Mouse (Mus musculus) macrophage (primary cell): ENCODE data around the gene Nup214. TPM values are rescaled to one million over a fixed set of nuclear protein-coding genes. Genes with fewer than 3 reads are reported as not detected.

Source experiments
- H3K27ac ChIP-seq: fragments of 350-480 bp; formaldehyde crosslinking; 2 replicates; pipeline ENCODE4 v1.9.0; 2021
- H3K36me3 ChIP-seq: fragments of 350-480 bp; formaldehyde crosslinking; 2 replicates; pipeline ENCODE4 v1.9.0; 2021; ENCODE audit errors: inconsistent target
- H3K4me3 ChIP-seq: fragments of 350-480 bp; formaldehyde crosslinking; 2 replicates; pipeline ENCODE4 v1.9.0; 2021; ENCODE audit errors: inconsistent target
- H3K79me2 ChIP-seq: fragments of 350-480 bp; formaldehyde crosslinking; 2 replicates; pipeline ENCODE4 v1.9.0; 2021; ENCODE audit errors: inconsistent target
- WGBS: methylation state at CpG from one replicate; pipeline ENCODE4 v1.1.7; 2026; ENCODE audit warnings: inconsistent platforms; ENCODE audit not compliant: missing documents; 5-methylcytosine and 5-hydroxymethylcytosine counted together
- polyA plus RNA-seq: library from polyadenylated mRNA; stranded (reverse); fragments of 250-400 nt; gene quantifications from 3 replicates; pipeline ENCODE4 v1.2.4, GENCODE M21; 2018; ENCODE audit warnings: inconsistent platforms

Nup214 gene
- polyA plus RNA-seq, 1 experiment from 2014 or later: 47.0 TPM

DNA sequence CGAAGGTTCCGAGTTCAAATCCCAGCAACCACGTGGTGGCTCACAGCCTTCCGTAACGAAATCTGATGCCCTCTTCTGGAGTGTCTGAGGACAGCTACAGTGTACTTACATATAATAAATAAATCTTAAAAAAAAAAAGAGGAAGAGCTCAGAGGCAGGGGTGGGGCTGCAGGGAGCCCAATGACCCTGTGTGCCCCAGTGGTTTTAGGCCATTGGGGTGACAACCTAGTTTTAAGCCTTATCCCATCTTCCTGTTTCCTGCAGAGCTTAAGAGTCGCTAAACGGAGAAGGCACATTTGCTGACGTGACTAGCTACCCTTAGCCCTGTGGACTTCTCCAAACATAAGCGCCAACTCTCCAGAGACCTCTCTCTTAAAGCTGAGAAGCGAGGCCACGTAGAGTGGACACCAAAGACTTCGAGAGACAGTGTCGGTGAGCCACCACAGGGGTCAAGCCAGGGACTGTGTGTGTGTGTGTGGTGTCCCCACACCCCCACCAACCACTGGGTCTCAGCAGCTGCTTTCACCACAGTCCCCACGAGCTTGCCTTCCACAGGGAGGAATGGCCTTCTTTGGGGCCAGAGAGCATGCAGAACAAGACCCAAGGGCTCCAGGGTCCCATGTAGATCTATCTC lies 107.2 kb downstream of the Nup214 start:
- 10% methylated on average over 13 of the region's 14 CpGs for WGBS
- Histone ChIP-seq H3K27ac (peak overlapping the region; percentile 96), H3K4me3 (peak overlapping the region; percentile 88), H3K79me2 (peaks cover 65% of the 10 kb centered on the region), H3K36me3 (no peaks in the 10 kb centered on the region)

DNA sequence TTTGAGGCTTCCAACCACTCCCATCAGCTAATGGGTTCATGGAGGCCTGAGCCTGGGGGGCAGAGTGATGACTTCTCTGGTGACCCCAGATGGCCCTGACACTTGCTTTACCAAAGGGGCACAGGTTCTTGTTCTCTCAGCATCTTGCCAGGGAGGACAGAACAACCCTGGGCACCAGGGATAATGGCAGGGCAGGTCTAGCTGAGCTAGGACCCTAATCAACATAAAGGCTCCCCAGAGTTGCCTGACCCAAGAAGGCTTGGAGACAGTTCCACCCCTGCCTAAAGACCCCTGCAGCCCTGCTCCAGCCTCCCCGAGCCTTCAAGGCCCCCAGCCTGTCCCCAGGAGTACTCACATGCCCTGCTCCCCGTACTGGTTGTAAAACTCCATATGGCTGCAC lies 108.0 kb downstream of the Nup214 start:
- WGBS: 0% methylated on average over 2 of the region's 2 CpGs
- no peaks in the 10 kb centered on the region for H3K36me3 ChIP-seq
- peak overlapping the region; percentile 88 for H3K4me3 ChIP-seq
- peak overlapping the region; percentile 96 for H3K27ac ChIP-seq
- H3K79me2 ChIP-seq: peaks cover 57% of the 10 kb centered on the region

DNA sequence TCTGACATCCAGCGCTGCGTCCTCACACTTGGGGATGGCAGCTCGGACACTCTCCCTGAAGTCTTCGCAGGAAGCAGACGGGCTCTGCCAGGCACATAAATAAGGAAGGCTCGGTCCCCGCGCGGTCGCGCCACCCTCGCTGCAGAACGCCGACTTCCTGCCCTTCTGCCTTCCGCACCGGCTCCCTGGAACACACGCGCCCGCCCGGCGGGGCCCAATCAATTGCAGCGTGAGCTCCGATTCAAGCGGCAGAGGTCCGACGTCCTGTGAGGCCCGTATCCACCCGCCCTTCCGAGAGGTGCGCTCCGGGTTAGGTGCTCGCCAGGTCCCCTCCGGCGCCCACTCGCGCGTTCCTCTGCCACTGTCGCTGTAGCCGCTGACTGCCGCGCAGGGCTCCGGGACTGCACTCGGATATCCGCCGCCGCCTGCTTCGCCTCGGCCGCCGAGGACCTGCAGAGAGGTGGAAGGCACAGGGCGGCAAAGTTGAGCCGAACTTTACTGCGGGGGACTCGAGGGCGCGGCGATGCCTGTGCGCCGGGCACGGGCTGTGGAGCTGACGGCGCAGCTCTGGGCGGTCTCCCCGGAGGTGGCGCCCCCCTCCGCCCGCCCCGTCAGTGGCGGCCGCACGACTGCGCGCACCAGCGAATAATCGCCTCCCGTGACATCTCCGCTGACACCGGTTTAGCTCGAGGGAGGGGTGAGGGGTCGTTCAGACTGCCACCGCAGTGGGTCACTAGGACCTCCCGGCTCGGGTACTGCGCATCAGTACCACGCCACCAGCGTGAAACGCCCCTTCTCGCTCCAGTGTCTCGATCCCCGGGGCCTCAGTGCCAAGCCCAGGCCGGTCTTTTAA lies 109.1 kb downstream of the Nup214 start:
- H3K27ac ChIP-seq: peak overlapping the region; percentile 96

DNA sequence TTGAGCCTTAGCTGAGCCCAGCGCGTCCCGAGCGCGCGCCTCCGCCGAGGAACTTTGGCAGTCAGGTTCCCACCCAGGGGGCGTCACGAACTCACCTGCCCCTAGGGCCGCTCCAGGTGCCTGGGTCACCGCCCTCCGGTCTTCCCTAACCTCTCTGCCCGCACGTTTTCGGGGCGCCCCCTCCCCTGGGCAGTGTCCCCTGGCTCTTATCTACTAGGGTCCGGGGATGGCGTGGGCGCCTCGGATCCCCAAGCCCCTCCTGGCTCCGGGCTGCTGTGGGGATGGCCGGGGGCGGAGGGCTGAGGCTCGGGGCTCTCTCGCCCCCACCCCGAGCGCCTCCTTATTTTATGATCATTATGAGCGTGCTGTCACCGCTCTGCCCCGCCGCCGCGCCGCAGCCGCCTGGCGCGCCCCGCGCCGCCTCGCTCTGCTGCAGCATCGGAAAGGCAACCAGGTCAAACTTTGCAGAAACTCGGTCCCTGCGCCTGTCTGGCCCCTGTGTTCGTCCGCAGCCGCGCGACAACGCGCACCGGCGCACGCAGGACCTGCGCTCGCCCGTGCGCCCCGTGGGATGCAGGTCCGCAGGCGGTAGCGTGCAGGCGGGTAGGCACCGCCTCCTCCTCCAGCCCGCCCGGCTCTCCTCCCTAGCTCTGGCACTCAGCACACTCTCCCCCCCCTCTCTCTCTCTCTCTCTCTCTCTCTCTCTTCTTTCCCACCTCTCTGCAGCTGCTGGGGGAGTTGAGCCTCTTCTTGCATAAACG lies 110.1 kb downstream of the Nup214 start, which contains the start of gene Fam78a:
Gene Fam78a, minus strand, starts transcription at position 747 of the 761 bp plus-strand sequence.
- under 1% methylated on average over 68 of the region's 68 CpGs for WGBS
- no peaks in the 10 kb centered on the region for H3K36me3 ChIP-seq
- peak within 1 kb of the TSS; percentile 88 for H3K4me3 ChIP-seq
- H3K79me2 ChIP-seq: peaks cover 37% of the 10 kb centered on the region
- H3K27ac ChIP-seq: 0 out of 2 replicates have a peak within 1 kb of the TSS, but pooled peaks have one; percentile 29

More for the DNA sequence above, 109.1 kb downstream of the Nup214 start:
- no peaks in the 10 kb centered on the region for H3K36me3 ChIP-seq
- 1% methylated on average over 89 of the region's 91 CpGs for WGBS
- H3K79me2 ChIP-seq: peaks cover 46% of the 10 kb centered on the region
- H3K4me3 ChIP-seq: peak overlapping the region; percentile 88

DNA sequence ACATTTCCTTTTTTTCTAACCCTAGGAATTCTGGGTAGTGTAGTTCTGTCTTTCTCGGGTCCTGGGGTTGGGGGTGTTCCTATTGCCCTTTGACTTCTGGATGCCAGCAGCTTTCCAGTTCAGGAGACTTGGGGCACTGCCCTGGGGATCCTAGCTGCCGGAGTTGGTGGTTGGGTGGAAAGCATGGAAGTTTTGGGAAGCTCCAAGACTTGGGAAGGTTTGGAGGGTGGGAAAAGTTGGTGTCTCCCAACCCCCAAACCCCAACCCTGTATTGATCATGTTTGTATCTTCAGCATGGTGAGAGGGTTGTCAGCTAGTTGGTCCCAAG lies 110.6 kb downstream of the Nup214 start:
- H3K79me2 ChIP-seq: peaks cover 31% of the 10 kb centered on the region
- WGBS: 52% methylated on average over 2 of the region's 2 CpGs
- H3K27ac ChIP-seq: no peak overlapping the region
- no peaks in the 10 kb centered on the region for H3K36me3 ChIP-seq
- H3K4me3 ChIP-seq: peak overlapping the region; percentile 6; the same call in 1 of the 2 replicates

DNA sequence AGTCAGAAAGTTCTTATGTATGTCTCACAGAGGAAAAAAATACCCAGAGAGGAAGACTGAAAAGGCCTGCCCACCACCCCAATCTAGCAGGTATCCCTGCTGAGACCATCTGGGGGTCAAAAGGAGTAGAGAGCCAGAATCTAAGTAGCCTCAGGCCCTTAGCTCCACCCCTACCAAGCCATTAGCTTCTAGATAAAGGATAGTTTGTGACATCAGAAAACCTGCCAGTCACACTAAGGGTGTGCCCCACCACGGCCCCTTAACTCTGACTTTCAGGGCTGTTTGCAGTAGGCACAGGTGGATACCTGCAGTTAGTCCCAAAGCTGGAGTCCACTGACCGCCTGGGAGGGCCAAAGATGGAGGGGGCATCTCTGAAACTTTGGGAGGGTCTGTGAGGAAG lies 111.0 kb downstream of the Nup214 start:
- Histone ChIP-seq H3K36me3 (no peaks in the 10 kb centered on the region), H3K79me2 (peaks cover 27% of the 10 kb centered on the region), H3K4me3 (no peak overlapping the region), H3K27ac (no peak overlapping the region)
- 73% methylated on average over 2 of the region's 2 CpGs for WGBS

DNA sequence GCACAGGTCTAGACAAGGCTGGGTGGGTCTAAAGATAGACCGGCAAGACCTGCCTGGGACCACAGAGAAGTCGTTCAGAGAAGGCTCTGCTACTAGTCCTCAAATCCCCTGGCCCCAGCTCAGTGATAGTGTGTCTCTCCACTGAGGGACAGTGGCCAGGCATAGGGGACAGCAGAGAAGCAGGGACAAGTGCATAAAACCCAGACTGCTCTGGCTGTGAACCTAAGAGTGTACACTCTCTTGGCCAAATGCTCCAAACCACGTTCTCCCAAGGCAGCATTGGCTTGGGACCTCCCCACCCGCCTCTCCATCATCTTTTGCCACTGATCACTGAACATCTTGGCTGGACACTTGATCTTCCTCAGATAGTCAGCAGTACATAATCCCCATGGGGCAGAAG lies 113.4 kb downstream of the Nup214 start:
- 96% methylated on average over 4 of the region's 4 CpGs for WGBS
- H3K79me2 ChIP-seq: peaks cover 6% of the 10 kb centered on the region

DNA sequence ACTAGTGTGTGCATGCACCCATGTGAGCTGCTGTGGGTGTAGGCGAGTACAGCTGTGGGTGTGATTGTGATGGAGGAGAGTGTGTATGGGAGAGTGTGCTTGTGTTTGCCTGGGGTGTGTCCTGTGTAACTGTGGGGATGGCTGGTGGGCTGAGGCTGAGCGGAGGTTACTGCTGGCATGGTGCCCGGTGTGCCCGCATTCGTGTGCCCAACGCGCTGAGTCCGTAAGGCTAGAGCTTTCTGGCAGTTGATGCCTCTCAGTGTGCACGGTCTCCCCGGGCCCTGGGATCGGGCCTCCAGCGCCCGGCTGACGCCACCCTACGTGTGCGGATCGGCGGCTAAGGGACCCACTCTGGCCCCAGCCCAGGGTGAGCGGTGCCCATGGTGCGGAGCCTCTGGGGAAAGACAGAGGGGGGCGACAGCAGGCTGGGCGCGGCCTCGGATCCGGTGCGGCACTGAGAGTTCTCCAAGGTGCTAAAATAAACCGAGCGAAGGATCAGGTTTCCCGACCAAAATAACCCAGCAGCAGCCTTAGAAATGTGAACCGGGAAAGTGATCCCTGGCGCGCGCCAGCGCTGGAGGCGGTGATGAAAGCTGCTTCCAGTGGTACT lies 114.2 kb downstream of the Nup214 start:
- Histone ChIP-seq H3K27ac (no peak overlapping the region), H3K4me3 (no peak overlapping the region), H3K36me3 (no peaks in the 10 kb centered on the region), H3K79me2 (no peaks in the 10 kb centered on the region)
- WGBS: 32% methylated on average over 34 of the region's 35 CpGs

More for the DNA sequence above, 113.4 kb downstream of the Nup214 start:
- H3K27ac ChIP-seq: no peak overlapping the region
- no peaks in the 10 kb centered on the region for H3K36me3 ChIP-seq
- H3K4me3 ChIP-seq: no peak overlapping the region

DNA sequence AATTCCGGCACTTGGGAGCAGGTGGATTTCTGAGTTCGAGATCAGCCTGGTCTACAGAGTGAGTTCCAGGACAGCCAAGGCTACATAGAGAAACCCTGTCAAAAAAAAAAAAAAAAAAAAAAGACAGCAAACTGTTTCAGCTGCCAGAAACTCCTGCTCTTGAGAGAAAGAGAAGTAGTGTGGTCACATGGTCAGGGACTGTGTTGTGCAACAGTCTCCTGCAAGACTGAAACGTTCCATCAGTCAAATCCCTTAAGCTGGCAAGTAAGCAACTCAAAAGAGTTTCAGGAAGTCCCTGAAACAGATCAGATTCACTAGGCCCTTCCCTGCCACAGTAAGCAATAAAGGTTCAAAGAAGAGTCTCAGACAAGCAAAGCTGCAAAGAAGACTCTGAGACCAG lies 115.4 kb downstream of the Nup214 start:
- Histone ChIP-seq H3K27ac (peak overlapping the region; percentile 31), H3K79me2 (no peaks in the 10 kb centered on the region), H3K36me3 (no peaks in the 10 kb centered on the region), H3K4me3 (no peak overlapping the region)
- WGBS: 38% methylated on average over 3 of the region's 3 CpGs

DNA sequence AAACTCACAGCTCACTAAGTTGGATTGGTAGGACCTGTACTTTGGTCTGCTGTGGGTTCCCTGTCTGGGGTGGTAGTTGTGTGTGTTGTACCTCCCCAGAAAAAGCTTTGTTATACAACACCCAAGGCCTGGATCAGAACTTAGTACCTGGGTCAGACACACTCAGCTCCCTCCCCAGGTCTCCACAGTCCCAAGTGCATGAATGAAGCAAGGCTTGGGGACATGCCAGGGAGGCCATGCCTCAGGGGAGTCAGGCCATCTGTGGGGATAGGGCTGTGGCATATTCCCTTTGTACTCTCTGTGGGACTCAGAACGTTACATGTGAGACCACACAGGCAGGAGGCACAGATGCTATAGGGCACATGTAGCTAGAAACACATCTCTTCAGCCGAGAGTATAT lies 115.9 kb downstream of the Nup214 start:
- Histone ChIP-seq H3K4me3 (no peak overlapping the region), H3K79me2 (no peaks in the 10 kb centered on the region), H3K27ac (no peak overlapping the region), H3K36me3 (no peaks in the 10 kb centered on the region)
- WGBS: 100% methylated on average over 2 of the region's 2 CpGs

DNA sequence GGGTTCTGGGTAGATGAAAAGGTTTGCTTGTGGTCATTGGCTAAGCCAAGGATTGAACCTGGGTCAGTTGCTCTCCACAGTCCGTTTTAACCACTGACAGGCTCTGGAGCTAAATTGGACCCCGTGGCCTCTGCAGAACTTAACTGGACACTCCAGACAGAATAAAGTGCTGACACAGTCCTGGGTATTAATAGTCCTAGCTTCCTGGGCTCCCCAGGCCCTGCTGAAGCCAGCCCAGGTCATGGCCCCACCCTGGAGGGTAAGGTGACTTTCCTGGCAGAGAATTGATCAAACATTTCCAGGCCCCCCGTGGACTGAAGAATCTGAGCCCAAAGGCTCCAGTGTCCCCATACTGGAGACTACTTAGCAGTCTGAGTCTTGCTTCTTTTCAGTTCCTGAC lies 117.7 kb downstream of the Nup214 start:
- Histone ChIP-seq H3K79me2 (no peaks in the 10 kb centered on the region), H3K4me3 (no peak overlapping the region), H3K27ac (no peak overlapping the region), H3K36me3 (no peaks in the 10 kb centered on the region)
- 63% methylated on average over 3 of the region's 3 CpGs for WGBS

DNA sequence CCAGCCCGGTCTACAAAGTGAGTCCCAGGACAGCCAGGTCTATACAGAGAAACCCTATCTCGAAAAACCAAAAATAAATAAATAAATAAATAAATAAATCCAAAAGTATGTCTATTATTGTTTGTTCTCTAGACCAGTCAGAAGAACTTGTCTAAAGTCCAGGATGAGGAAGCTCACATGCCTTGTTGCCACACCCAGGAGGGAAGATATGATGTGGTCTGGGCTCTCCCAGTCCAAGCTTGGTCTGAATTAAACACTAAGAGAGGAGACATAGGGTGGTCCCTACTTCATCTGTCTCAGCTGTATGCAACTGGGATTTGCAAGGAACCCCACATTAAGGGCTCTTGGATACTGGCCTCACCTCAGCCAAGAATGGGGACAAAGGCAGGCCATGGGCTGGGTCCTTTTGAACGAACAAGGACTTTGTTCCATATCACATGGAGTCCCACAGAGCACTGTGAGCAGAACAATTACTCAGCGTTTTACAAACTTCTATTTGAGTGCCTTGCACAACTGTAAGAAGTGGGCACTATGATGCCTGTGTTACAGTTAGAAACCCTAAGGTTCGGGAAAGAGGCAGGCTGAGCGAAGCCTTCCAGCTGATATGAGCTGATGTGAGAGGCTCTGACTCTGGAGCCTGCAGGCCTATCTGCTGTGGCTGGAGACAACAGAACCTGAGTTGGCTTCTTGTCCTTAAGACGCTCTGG lies 119.9 kb downstream of the Nup214 start:
- Histone ChIP-seq H3K27ac (no peak overlapping the region), H3K4me3 (no peak overlapping the region), H3K79me2 (no peaks in the 10 kb centered on the region), H3K36me3 (no peaks in the 10 kb centered on the region)
- WGBS: 82% methylated on average over 7 of the region's 7 CpGs

DNA sequence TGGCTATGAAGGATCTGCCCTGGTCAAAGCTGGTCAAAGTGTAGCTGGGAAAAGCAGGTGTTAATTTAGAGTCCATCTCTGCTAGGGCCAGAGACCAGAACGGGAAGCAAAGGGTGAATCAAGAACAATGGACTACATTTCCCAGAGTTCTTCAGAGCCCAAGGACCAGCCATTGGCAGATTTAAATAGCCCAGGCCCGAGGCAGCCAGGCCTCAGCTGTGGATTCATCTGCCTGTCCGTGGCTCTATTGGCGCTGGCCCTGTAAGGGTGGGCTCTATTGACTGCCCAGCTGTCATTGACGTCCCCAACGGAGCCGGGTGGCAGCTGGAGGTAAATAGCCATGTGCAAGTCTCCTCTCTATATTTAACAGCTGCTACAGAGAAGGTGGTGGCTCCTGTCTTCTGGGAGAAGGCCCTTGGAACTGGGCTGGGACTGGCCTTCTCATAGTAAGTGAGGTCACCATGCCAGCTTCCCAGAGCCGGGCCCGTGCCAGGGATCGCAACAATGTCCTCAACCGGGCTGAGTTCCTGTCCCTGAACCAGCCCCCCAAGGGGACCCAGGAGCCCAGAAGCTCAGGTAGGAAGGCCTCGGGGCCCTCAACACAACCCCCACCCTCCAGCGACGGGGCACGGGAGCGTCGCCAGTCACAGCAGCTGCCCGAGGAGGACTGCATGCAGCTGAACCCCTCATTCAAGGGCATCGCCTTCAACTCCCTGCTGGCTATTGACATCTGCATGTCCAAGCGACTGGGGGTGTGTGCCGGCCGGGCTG lies 121.3 kb downstream of the Nup214 start, which contains the start of gene Plpp7:
Gene Plpp7, plus strand, starts transcription at position 178 of the 771 bp plus-strand sequence.
- Histone ChIP-seq H3K79me2 (no peaks in the 10 kb centered on the region), H3K27ac (no peak within 1 kb of the TSS), H3K36me3 (no peaks in the 10 kb centered on the region), H3K4me3 (peak within 1 kb of the TSS; percentile 15; the same call in 1 of the 2 replicates)
- 61% methylated on average over 22 of the region's 22 CpGs for WGBS
